Mouse (Mus musculus) MEL (cell line): ENCODE results near the gene Svbp.

Experiments used
- CTCF ChIP-seq, 3 experiments: IDR thresholded peaks in 2 of 3; conservative IDR thresholded peaks in 1 of 3; 2 replicates each; pipeline ENCODE4 v1.5.1; 2011 to 2012; ENCODE audit warnings: low read length in 3 of 3, low read depth in 2 of 3, mild to moderate bottlenecking in 2 of 3, improper control_type of control experiment in 1 of 3, inconsistent platforms in 1 of 3, mixed read lengths in 1 of 3, moderate library complexity in 1 of 3; ENCODE audit not compliant: control insufficient read depth in 1 of 3, insufficient read depth in 1 of 3, poor library complexity in 1 of 3, severe bottlenecking in 1 of 3
- MAZ ChIP-seq: IDR thresholded peaks from 2 replicates; pipeline ENCODE4 v1.6.1; 2012; ENCODE audit warnings: low read depth, mild to moderate bottlenecking, inconsistent platforms, low read length, improper control_type of control experiment
- NRF1 ChIP-seq: IDR thresholded peaks from 2 replicates; pipeline ENCODE4 v1.6.1; 2014; ENCODE audit warnings: low read depth, mild to moderate bottlenecking, inconsistent platforms, low read length, improper control_type of control experiment, moderate library complexity; ENCODE audit not compliant: poor library complexity, insufficient read depth, severe bottlenecking
- POLR2A ChIP-seq, 2 experiments: IDR thresholded peaks; 2 replicates each; pipeline ENCODE4 v1.6.1; 2011 to 2012; ENCODE audit warnings: low read length in 2 of 2, mild to moderate bottlenecking in 2 of 2, control low read depth in 1 of 2, improper control_type of control experiment in 1 of 2, low read depth in 1 of 2, moderate library complexity in 1 of 2; ENCODE audit not compliant: control insufficient read depth in 1 of 2, insufficient read depth in 1 of 2, poor library complexity in 1 of 2
- POLR2AphosphoS5 ChIP-seq: IDR thresholded peaks from 2 replicates; pipeline ENCODE4 v1.6.1; 2012; ENCODE audit warnings: low read depth, borderline replicate concordance, mild to moderate bottlenecking, inconsistent platforms, low read length, moderate library complexity, mixed read lengths
- SMC3 ChIP-seq: IDR thresholded peaks from 2 replicates; pipeline ENCODE4 v1.6.1; 2011; ENCODE audit warnings: low read depth, low read length, improper control_type of control experiment
- TAL1 ChIP-seq: IDR thresholded peaks from 2 replicates; pipeline ENCODE4 v1.6.1; 2012; ENCODE audit warnings: mild to moderate bottlenecking, inconsistent platforms, low read length, moderate library complexity, mixed read lengths
- TBP ChIP-seq: IDR thresholded peaks from 2 replicates; pipeline ENCODE4 v1.8.0; 2011; ENCODE audit warnings: low read depth, low read length, improper control_type of control experiment
- USF1 ChIP-seq: IDR thresholded peaks from 2 replicates; pipeline ENCODE4 v1.6.1; 2014; ENCODE audit warnings: low read depth, mild to moderate bottlenecking, inconsistent platforms, low read length, improper control_type of control experiment, moderate library complexity
- ZC3H11A ChIP-seq: IDR thresholded peaks from 2 replicates; pipeline ENCODE4 v1.6.1; 2012; ENCODE audit warnings: low read depth, mild to moderate bottlenecking, inconsistent platforms, low read length, improper control_type of control experiment
- ZNF384 ChIP-seq: IDR thresholded peaks from 2 replicates; pipeline ENCODE4 v1.6.1; 2012; ENCODE audit warnings: low read depth, mild to moderate bottlenecking, inconsistent platforms, low read length, improper control_type of control experiment

- TF ChIP-seq CTCF (IDR thresholded peaks at IDR 0.05 in 2 of 3, conservative IDR thresholded peaks at IDR 0.05 in 1 of 3; ENCODE audit: control insufficient read depth in 1 of 3, insufficient read depth in 1 of 3, low read depth in 2 of 3, low read length in 3 of 3, poor library complexity in 1 of 3, severe bottlenecking in 1 of 3) (peak; percentile 85 to 96 (median 89)), POLR2AphosphoS5 (no peak), MAZ (no peak), ZNF384 (no peak), POLR2A (IDR thresholded peaks at IDR 0.05; ENCODE audit: control insufficient read depth in 1 of 2, insufficient read depth in 1 of 2, low read depth in 1 of 2, low read length in 2 of 2, poor library complexity in 1 of 2) (no peak), ZC3H11A (peak; percentile 81), TBP (no peak), NRF1 (no peak), SMC3 (peak; percentile 92), TAL1 (no peak), USF1 (no peak)
Observed at GRCm38 (mm10) chr4:119247462-119248235, 52.5 kb downstream of the Svbp start.
